Mouse (Mus musculus) forebrain, embryonic 14.5 days (tissue): Measurements from ENCODE around the gene Bach1. TPM values are rescaled to one million over a fixed set of nuclear protein-coding genes. Genes with fewer than 3 reads are reported as not detected.

Experiments
- ATAC-seq: fragments of 200-750 bp; cut with Nextera tagmentation; 2 replicates; pipeline ENCODE4 v1.8.0; 2017; ENCODE audit warnings: mild to moderate bottlenecking, moderate library complexity
- DNase-seq: peaks from one replicate; pipeline ENCODE4 v3.0.0-alpha.2; 2015; ENCODE audit warnings: low spot score
- H3K27ac ChIP-seq: fragments of 300-500 bp; sonication (generic); 2 replicates; pipeline ENCODE4 v1.5.1; 2014; ENCODE audit warnings: low read depth, mild to moderate bottlenecking, control low read depth, low read length, moderate library complexity
- H3K27me3 ChIP-seq: fragments of 300-500 bp; sonication (generic); replicated peaks from 2 replicates; pipeline ENCODE4 v1.6.1; 2014; ENCODE audit warnings: low read length, control low read depth, mixed read lengths; ENCODE audit not compliant: control insufficient read depth, insufficient read depth
- H3K36me3 ChIP-seq: fragments of 300-500 bp; sonication (generic); 2 replicates; pipeline ENCODE4 v1.6.1; 2014; ENCODE audit warnings: low read length, control low read depth; ENCODE audit not compliant: control insufficient read depth, insufficient read depth
- H3K4me1 ChIP-seq: fragments of 300-500 bp; sonication (generic); 2 replicates; pipeline ENCODE4 v1.6.1; 2014; ENCODE audit warnings: antibody characterized with exemption, low read length, control low read depth; ENCODE audit not compliant: control insufficient read depth, insufficient read depth
- H3K4me2 ChIP-seq: fragments of 300-500 bp; sonication (generic); 2 replicates; pipeline ENCODE4 v1.6.1; 2014; ENCODE audit warnings: mild to moderate bottlenecking, control low read depth, low read length
- H3K4me3 ChIP-seq: fragments of 300-500 bp; sonication (generic); 2 replicates; pipeline ENCODE4 v1.5.1; 2014; ENCODE audit warnings: low read depth, low read length, control low read depth
- H3K9ac ChIP-seq: fragments of 300-500 bp; sonication (generic); 2 replicates; pipeline ENCODE4 v1.6.1; 2014; ENCODE audit warnings: mild to moderate bottlenecking, low read length, control low read depth, moderate library complexity
- H3K9me3 ChIP-seq: fragments of 300-500 bp; sonication (generic); replicated peaks from 2 replicates; pipeline ENCODE4 v1.6.1; 2016; ENCODE audit warnings: low read length, control low read depth, mixed read lengths; ENCODE audit not compliant: control insufficient read depth
- WGBS: fragments of 180-500 bp; shearing (Covaris S2); extraction: QIAGEN DNeasy Blood & Tissue Kit; methylation state at CpG from one replicate; pipeline ENCODE4 v1.1.7; 2014; 5-methylcytosine and 5-hydroxymethylcytosine counted together
- polyA plus RNA-seq: library from polyadenylated mRNA; unstranded; fragments of >200 nt; fragmentation: Nextera tagmentation; extraction: Ambion mirVana; gene quantifications from 2 replicates; pipeline ENCODE4 v1.2.1, GENCODE M21; 2014

Bach1 gene
- polyA plus RNA-seq: 17.2 and 25.0 TPM in 2 replicates

DNA sequence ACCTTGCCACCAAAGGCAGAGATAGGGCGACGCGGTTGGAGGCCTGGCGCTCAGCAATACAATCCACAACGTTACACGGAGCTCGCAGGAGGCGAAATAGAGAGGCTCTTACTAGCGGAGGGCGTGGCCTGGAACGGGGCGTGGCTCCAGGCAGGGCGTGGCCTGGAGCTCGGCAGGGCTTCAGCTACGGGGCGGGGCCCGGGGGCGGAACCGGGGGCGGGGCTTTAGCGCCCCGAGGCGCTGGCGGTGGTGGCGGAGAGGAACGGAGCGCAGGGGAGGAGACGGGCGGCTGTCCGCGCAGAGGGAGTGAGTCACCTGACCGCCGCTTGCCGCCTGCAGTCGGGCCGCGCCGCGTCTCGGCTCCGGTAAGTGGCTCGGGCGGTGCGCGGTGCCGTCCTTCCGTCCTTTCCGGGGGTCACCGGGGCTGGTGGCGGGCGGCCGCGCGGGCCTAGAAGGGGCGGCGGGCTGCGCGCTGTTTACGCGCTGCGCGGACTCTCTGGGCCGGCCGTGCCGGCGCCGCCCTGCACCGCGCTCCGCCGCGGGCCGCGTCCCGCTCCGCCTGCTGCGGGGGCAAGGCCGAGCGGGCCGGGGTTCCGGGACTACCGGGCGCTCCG, at the start of gene Bach1:
Gene Bach1 (plus strand): TSS at position 254 of the 614 bp plus-strand sequence.
- no peaks in the 10 kb centered on the region for H3K9me3 ChIP-seq
- H3K36me3 ChIP-seq: no peaks in the 10 kb centered on the region
- under 1% methylated on average over 39 of the region's 84 CpGs for WGBS
- H3K9ac ChIP-seq: peak within 1 kb of the TSS; percentile 95
- H3K4me2 ChIP-seq: peak within 1 kb of the TSS; percentile 80
- peak within 1 kb of the TSS; percentile 93 for H3K27ac ChIP-seq
- H3K27me3 ChIP-seq: no peaks in the 10 kb centered on the region
- peak; percentile 95 for DNase-seq
- peak; percentile 94 for ATAC-seq
- peak within 1 kb of the TSS; percentile 87 for H3K4me3 ChIP-seq
- H3K4me1 ChIP-seq: peaks cover 13% of the 10 kb centered on the region; the same call in 1 of the 2 replicates

DNA sequence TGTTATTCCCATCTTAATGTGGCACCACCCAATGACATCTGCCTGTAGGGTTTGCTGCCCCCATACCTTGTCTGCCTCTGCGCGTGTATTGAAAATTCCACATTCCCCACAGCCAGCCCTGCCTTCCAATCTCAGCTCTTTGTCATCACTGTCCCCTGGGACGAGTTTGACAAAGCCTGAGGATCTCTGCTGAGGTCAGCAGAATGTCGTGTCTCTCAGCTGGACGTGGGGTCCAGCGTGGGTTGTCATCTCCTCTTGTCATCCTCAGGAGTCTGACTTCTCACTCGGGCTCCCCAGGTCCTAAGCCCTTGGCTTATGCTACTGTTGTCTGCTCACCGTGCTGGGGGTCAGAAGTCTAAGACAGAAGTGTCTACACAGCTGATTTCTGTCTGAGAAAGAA, 46.4 kb upstream of the Bach1 start:
- H3K4me1 ChIP-seq: no peaks in the 10 kb centered on the region
- H3K9me3 ChIP-seq: no peaks in the 10 kb centered on the region
- no peak overlapping the region for H3K4me2 ChIP-seq
- H3K4me3 ChIP-seq: no peak overlapping the region
- no peaks in the 10 kb centered on the region for H3K27me3 ChIP-seq
- H3K27ac ChIP-seq: no peak overlapping the region
- H3K36me3 ChIP-seq: no peaks in the 10 kb centered on the region
- no peak for DNase-seq
- WGBS: 77% methylated on average over 8 of the region's 8 CpGs
- H3K9ac ChIP-seq: no peak overlapping the region
- no peak for ATAC-seq

- H3K36me3 ChIP-seq: no peaks in the 10 kb centered on the region
- H3K4me1 ChIP-seq: no peaks in the 10 kb centered on the region
- no peaks in the 10 kb centered on the region for H3K27me3 ChIP-seq
- no peaks in the 10 kb centered on the region for H3K9me3 ChIP-seq
- no peak overlapping the region for H3K4me2 ChIP-seq
- ATAC-seq (no peak), DNase-seq (no peak)
- no peak overlapping the region for H3K4me3 ChIP-seq
- no peak overlapping the region for H3K27ac ChIP-seq
- H3K9ac ChIP-seq: no peak overlapping the region
- 91% methylated on average over 13 of the region's 13 CpGs for WGBS
These were observed 45.8 kb upstream of the Bach1 start for GRCm38 (mm10) chr16:87652924-87653323.

- Histone ChIP-seq H3K4me3 (no peak overlapping the region), H3K36me3 (no peaks in the 10 kb centered on the region), H3K4me1 (no peaks in the 10 kb centered on the region), H3K4me2 (no peak overlapping the region), H3K27ac (no peak overlapping the region), H3K9ac (no peak overlapping the region), H3K27me3 (no peaks in the 10 kb centered on the region), H3K9me3 (no peaks in the 10 kb centered on the region)
- WGBS: 89% methylated on average over 11 of the region's 11 CpGs
- no peak for DNase-seq
- ATAC-seq: no peak
These were observed 44.6 kb upstream of the Bach1 start for GRCm38 (mm10) chr16:87654016-87654575.

DNA sequence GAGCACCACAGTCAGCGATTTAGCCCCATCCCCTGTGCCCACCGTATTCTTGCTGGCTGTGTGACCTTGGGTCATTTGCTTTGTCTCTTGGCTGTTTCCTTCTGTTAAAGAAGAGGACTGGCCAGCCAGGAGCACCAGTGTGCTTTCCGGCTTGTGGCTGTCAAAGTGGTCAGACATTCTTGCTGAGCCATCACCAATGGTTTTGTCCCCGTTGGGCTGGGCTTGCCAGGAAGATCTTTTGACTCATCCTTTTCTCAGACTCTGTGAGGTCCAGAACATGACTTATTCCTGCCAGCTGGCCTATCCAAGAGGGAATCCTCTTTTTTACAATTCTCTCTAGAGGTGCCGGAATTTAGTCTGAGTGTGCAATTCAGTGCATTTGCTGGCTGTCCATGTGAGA, 43.7 kb upstream of the Bach1 start:
- 93% methylated on average over 5 of the region's 5 CpGs for WGBS
- no peaks in the 10 kb centered on the region for H3K27me3 ChIP-seq
- DNase-seq: no peak
- H3K36me3 ChIP-seq: no peaks in the 10 kb centered on the region
- no peaks in the 10 kb centered on the region for H3K4me1 ChIP-seq
- no peak overlapping the region for H3K27ac ChIP-seq
- no peak overlapping the region for H3K4me2 ChIP-seq
- no peaks in the 10 kb centered on the region for H3K9me3 ChIP-seq
- no peak for ATAC-seq
- H3K9ac ChIP-seq: no peak overlapping the region
- no peak overlapping the region for H3K4me3 ChIP-seq

- WGBS: 88% methylated on average over 9 of the region's 9 CpGs
- Histone ChIP-seq H3K9ac (no peak overlapping the region), H3K4me3 (no peak overlapping the region), H3K4me2 (no peak overlapping the region), H3K27me3 (no peaks in the 10 kb centered on the region), H3K27ac (no peak overlapping the region), H3K9me3 (no peaks in the 10 kb centered on the region), H3K36me3 (no peaks in the 10 kb centered on the region), H3K4me1 (no peaks in the 10 kb centered on the region)
- ATAC-seq: no peak
- DNase-seq: no peak
These were observed 43.2 kb upstream of the Bach1 start for GRCm38 (mm10) chr16:87655579-87655978.

DNA sequence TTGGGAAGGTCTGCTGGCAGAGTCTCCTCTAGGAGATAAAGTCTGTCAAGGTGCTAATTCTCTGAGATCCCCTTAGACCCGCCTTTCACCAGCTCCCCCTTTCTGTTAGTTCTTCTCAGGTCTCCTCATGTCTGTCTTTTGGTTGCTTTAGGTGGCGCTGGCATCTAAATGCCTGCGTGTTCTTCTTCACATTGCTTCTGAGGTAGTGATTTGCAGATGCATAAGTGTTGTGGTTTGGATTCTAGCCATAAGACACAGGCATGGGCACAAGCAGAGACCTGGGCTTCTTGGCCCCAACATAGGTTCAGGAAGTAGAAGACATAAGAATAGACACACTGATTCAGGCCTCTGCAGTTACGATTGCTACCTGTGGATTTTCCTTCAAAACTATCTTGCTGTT, 42.0 kb upstream of the Bach1 start:
- Histone ChIP-seq H3K27me3 (no peaks in the 10 kb centered on the region), H3K4me2 (no peak overlapping the region), H3K4me1 (no peaks in the 10 kb centered on the region), H3K4me3 (no peak overlapping the region), H3K36me3 (no peaks in the 10 kb centered on the region), H3K27ac (no peak overlapping the region), H3K9me3 (no peaks in the 10 kb centered on the region), H3K9ac (no peak overlapping the region)
- 84% methylated on average over 4 of the region's 4 CpGs for WGBS
- DNase-seq (no peak), ATAC-seq (no peak)

- Histone ChIP-seq H3K9me3 (no peaks in the 10 kb centered on the region), H3K9ac (no peak overlapping the region), H3K4me1 (no peaks in the 10 kb centered on the region), H3K27ac (no peak overlapping the region), H3K27me3 (no peaks in the 10 kb centered on the region), H3K36me3 (no peaks in the 10 kb centered on the region), H3K4me2 (no peak overlapping the region), H3K4me3 (no peak overlapping the region)
- WGBS: 95% methylated on average over 9 of the region's 9 CpGs
- no peak for ATAC-seq
- DNase-seq: no peak
These were observed 41.5 kb upstream of the Bach1 start for GRCm38 (mm10) chr16:87657291-87657690.

- Histone ChIP-seq H3K27ac (no peak overlapping the region), H3K4me2 (no peak overlapping the region), H3K9me3 (no peaks in the 10 kb centered on the region), H3K27me3 (no peaks in the 10 kb centered on the region), H3K4me1 (no peaks in the 10 kb centered on the region), H3K4me3 (no peak overlapping the region), H3K9ac (no peak overlapping the region), H3K36me3 (no peaks in the 10 kb centered on the region)
- DNase-seq (no peak), ATAC-seq (no peak)
- WGBS: 87% methylated on average over 12 of the region's 12 CpGs
These were observed 37.7 kb upstream of the Bach1 start for GRCm38 (mm10) chr16:87661024-87661471.
